Mouse (Mus musculus) embryo, embryonic 11 days (tissue): ENCODE results near the gene Adgrf5.
"Not testable (repeated sequence)": the region's sequence is repeated elsewhere in the genome, so short reads cannot be mapped to it uniquely, and the experiment has no call there.

ENCODE experiments used
- DNase-seq: peaks from one replicate; pipeline ENCODE4 v3.0.0-alpha.2; 2015

Adgrf5 gene

GRCm38 (mm10) chr17:43472558-43472957 is 112.3 kb downstream of the Adgrf5 start:
- DNase-seq: no peak

- DNase-seq: no peak
Measured at GRCm38 (mm10) chr17:43474775-43475174, 114.5 kb downstream of the Adgrf5 start.

- DNase-seq: no peak
Measured at GRCm38 (mm10) chr17:43477621-43478020, 117.4 kb downstream of the Adgrf5 start.

GRCm38 (mm10) chr17:43485982-43486381 is 125.7 kb downstream of the Adgrf5 start:
- DNase-seq: no peak

GRCm38 (mm10) chr17:43488439-43489151 is 128.3 kb downstream of the Adgrf5 start:
- DNase-seq: no peak

- not testable (repeated sequence) for DNase-seq
Measured at GRCm38 (mm10) chr17:43490371-43490770, 130.1 kb downstream of the Adgrf5 start.

- no peak for DNase-seq
Measured at GRCm38 (mm10) chr17:43495502-43495901, 135.3 kb downstream of the Adgrf5 start.

- DNase-seq: no peak
Measured at GRCm38 (mm10) chr17:43497521-43497920, 137.3 kb downstream of the Adgrf5 start.

GRCm38 (mm10) chr17:43500513-43500912 is 140.3 kb downstream of the Adgrf5 start:
- no peak for DNase-seq

- DNase-seq: no peak
Measured at GRCm38 (mm10) chr17:43501223-43501622, 141.0 kb downstream of the Adgrf5 start.

GRCm38 (mm10) chr17:43501631-43502030 is 141.4 kb downstream of the Adgrf5 start:
- DNase-seq: no peak

- DNase-seq: no peak
Measured at GRCm38 (mm10) chr17:43502592-43502991, 142.3 kb downstream of the Adgrf5 start, which contains the start of gene Mep1a. Gene Mep1a, minus strand, starts transcription at chr17:43502812.

GRCm38 (mm10) chr17:43503861-43504593 is 143.8 kb downstream of the Adgrf5 start:
- DNase-seq: no peak

- DNase-seq: no peak
Measured at GRCm38 (mm10) chr17:43504594-43504934, 144.3 kb downstream of the Adgrf5 start.
